Mouse (Mus musculus) stomach, postnatal 0 days (tissue): ENCODE results near the gene Dbh. TPM values are rescaled to one million over a fixed set of nuclear protein-coding genes. Genes with fewer than 3 reads are reported as not detected.

Experiments
- ATAC-seq: fragments of 200-750 bp; cut with Nextera tagmentation; 2 replicates; pipeline ENCODE4 v1.8.0; 2017; ENCODE audit not compliant: low FRiP score, low TSS enrichment
- DNase-seq: peaks from one replicate; pipeline ENCODE4 v3.0.0-alpha.2; 2016; ENCODE audit warnings: low spot score
- H3K27ac ChIP-seq: fragments of 300-500 bp; sonication (generic); replicated peaks from 2 replicates; pipeline ENCODE4 v1.5.1; 2014; ENCODE audit warnings: mild to moderate bottlenecking, control low read depth
- H3K27me3 ChIP-seq: fragments of 300-500 bp; sonication (generic); 2 replicates; pipeline ENCODE4 v1.6.1; 2014; ENCODE audit warnings: low read length; ENCODE audit not compliant: control insufficient read depth, insufficient read depth
- H3K36me3 ChIP-seq: fragments of 300-500 bp; sonication (generic); 2 replicates; pipeline ENCODE4 v1.6.1; 2014; ENCODE audit warnings: low read length, mixed read lengths; ENCODE audit not compliant: control insufficient read depth, insufficient read depth
- H3K4me1 ChIP-seq: fragments of 300-500 bp; sonication (generic); replicated peaks from 2 replicates; pipeline ENCODE4 v1.6.1; 2014; ENCODE audit warnings: antibody characterized with exemption; ENCODE audit not compliant: control insufficient read depth, insufficient read depth
- H3K4me2 ChIP-seq: fragments of 300-500 bp; sonication (generic); replicated peaks from 2 replicates; pipeline ENCODE4 v1.6.1; 2014; ENCODE audit warnings: low read depth, mild to moderate bottlenecking, control low read depth, moderate library complexity
- H3K4me3 ChIP-seq: fragments of 300-500 bp; sonication (generic); 2 replicates; pipeline ENCODE4 v1.5.1; 2014; ENCODE audit warnings: low read depth, low read length, control low read depth
- H3K9ac ChIP-seq: fragments of 300-500 bp; sonication (generic); 2 replicates; pipeline ENCODE4 v1.6.1; 2014; ENCODE audit warnings: mild to moderate bottlenecking, low read length, control low read depth, mixed read lengths
- H3K9me3 ChIP-seq: fragments of 300-500 bp; sonication (generic); 2 replicates; pipeline ENCODE4 v1.6.1; 2016; ENCODE audit warnings: low read length; ENCODE audit not compliant: control insufficient read depth
- CTCF ChIP-seq: IDR thresholded peaks from 2 replicates; pipeline ENCODE4 v1.5.1; 2016; ENCODE audit warnings: antibody characterized with exemption, low read depth, mild to moderate bottlenecking, moderate library complexity
- EP300 ChIP-seq: optimal IDR thresholded peaks from 2 replicates; pipeline ENCODE3; 2016; ENCODE audit warnings: antibody characterized with exemption
- WGBS: fragments of 180-500 bp; shearing (Covaris S2); extraction: QIAGEN DNeasy Blood & Tissue Kit; methylation state at CpG from one replicate; pipeline ENCODE4 v1.1.7; 2014; 5-methylcytosine and 5-hydroxymethylcytosine counted together
- polyA plus RNA-seq: library from polyadenylated mRNA; unstranded; fragments of >200 nt; fragmentation: Nextera tagmentation; extraction: Ambion mirVana; gene quantifications from 2 replicates; pipeline ENCODE4 v1.2.1, GENCODE M21; 2015

Dbh gene
- polyA plus RNA-seq, 1 experiment from 2014 or later: 0.13 TPM

DNA sequence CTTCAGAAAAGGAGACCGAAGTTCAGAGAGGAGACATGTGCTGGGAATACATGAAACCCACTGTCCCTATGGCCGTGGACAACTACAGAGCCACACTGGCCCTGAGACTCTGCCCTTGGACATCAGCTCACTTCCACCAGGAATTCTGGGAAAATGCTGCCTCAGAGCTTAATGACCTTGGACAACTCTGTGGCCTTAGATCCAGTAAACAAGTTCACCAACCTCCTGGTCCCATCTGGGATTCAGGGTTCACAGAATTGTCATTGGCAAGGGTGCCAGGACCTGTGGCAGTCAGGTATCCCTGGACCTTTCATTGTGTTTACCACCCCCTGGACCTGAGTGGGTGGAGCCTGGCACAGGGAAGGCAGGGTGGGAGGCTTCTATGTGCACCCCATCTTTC is 50.5 kb downstream of the Dbh start:
- Histone ChIP-seq H3K4me2 (no peak overlapping the region), H3K9me3 (no peaks in the 10 kb centered on the region), H3K4me1 (no peaks in the 10 kb centered on the region), H3K27me3 (no peaks in the 10 kb centered on the region), H3K4me3 (no peak overlapping the region), H3K36me3 (peaks cover 3% of the 10 kb centered on the region; the same call in 1 of the 2 replicates), H3K27ac (no peak overlapping the region), H3K9ac (no peak overlapping the region)
- DNase-seq (no peak), ATAC-seq (no peak)
- 82% methylated on average over 2 of the region's 2 CpGs for WGBS
- TF ChIP-seq CTCF (no peak), EP300 (no peak)

DNA sequence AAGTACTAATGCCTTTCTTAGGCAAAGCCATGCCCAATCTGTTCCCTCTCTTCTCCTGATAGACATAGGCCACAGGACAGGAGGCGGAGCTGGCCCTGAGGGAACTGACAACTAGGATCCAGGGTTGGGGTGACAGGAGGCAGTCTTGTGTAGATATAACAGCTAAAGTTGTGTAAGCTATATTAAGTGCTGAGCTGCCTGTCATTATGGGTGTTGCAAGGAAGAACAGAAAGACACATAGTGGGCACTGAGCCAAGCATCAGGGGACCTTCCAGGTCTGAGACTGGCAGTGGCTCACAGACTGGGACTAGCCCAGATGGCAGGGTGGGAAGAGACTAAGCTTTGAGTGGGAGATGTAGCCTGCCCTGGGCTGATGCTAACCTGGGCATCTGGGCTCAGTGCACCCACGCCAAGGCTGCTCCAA is 53.1 kb downstream of the Dbh start:
- H3K27ac ChIP-seq: no peak overlapping the region
- peaks cover 3% of the 10 kb centered on the region; the same call in 1 of the 2 replicates for H3K36me3 ChIP-seq
- H3K4me2 ChIP-seq: no peak overlapping the region
- no peak for DNase-seq
- H3K27me3 ChIP-seq: no peaks in the 10 kb centered on the region
- no peak for TF ChIP-seq EP300
- TF ChIP-seq CTCF: no peak
- ATAC-seq: no peak
- WGBS: 66% methylated on average over 2 of the region's 2 CpGs
- H3K4me3 ChIP-seq: no peak overlapping the region
- H3K9ac ChIP-seq: no peak overlapping the region
- H3K9me3 ChIP-seq: no peaks in the 10 kb centered on the region
- H3K4me1 ChIP-seq: no peaks in the 10 kb centered on the region

DNA sequence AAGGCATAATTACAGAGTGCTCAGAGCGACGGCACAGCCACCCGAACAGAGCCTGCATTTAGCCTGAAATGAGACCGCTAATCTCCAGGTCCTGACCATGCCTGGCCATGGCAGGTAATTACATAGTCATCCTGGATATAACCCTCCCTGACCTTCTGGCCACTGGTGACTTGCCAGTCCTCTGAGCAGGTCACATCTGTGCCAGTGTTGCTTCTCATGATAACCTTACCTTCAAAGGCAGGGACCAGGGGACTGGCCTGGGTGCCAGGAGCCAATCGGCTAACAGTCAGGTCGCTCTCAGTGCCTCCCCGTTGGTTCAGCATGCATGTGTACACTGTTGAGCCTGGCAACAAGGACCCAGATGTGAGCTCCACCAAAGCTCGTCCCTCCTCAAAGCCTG is 53.5 kb downstream of the Dbh start:
- no peak for TF ChIP-seq CTCF
- no peak for TF ChIP-seq EP300
- no peak overlapping the region for H3K4me3 ChIP-seq
- H3K4me1 ChIP-seq: no peaks in the 10 kb centered on the region
- DNase-seq (no peak), ATAC-seq (0 out of 2 replicates have a peak, but pooled peaks have one; percentile 18)
- no peak overlapping the region for H3K4me2 ChIP-seq
- H3K9ac ChIP-seq: no peak overlapping the region
- no peaks in the 10 kb centered on the region for H3K9me3 ChIP-seq
- no peaks in the 10 kb centered on the region for H3K27me3 ChIP-seq
- no peak overlapping the region for H3K27ac ChIP-seq
- 87% methylated on average over 8 of the region's 8 CpGs for WGBS
- H3K36me3 ChIP-seq: peaks cover 3% of the 10 kb centered on the region; the same call in 1 of the 2 replicates

DNA sequence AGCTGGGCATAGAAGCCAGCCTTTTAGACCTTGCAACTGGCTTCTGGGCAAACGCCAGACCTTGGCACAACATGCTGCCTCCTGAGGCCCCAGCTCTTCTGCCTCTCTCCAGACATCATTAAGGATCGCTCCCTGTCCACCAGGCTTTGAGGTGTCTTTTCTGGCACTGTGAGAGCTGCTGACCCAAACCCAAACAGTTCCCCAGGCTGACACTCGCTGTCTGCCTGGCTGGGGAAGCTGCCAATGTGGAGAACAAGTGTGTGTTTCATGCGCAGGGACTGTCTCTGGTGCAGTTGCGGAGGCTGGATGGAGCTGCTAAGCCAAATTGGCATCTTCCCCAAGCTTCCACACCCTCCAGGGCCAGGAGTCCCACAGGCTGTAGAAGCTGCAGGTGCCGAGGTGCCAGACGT is 58.0 kb downstream of the Dbh start:
- TF ChIP-seq EP300 (no peak), CTCF (no peak)
- DNase-seq (no peak), ATAC-seq (no peak)
- no peak overlapping the region for H3K4me2 ChIP-seq
- H3K9ac ChIP-seq: no peak overlapping the region
- WGBS: 73% methylated on average over 7 of the region's 7 CpGs
- no peak overlapping the region for H3K27ac ChIP-seq
- H3K9me3 ChIP-seq: no peaks in the 10 kb centered on the region
- no peaks in the 10 kb centered on the region for H3K36me3 ChIP-seq
- no peaks in the 10 kb centered on the region for H3K4me1 ChIP-seq
- H3K4me3 ChIP-seq: no peak overlapping the region
- H3K27me3 ChIP-seq: no peaks in the 10 kb centered on the region

GRCm38 (mm10) chr2:27226572-27226971 is 61.5 kb downstream of the Dbh start:
- H3K9ac ChIP-seq: no peak overlapping the region
- ATAC-seq (no peak), DNase-seq (no peak)
- no peaks in the 10 kb centered on the region for H3K9me3 ChIP-seq
- no peak overlapping the region for H3K27ac ChIP-seq
- no peak overlapping the region for H3K4me2 ChIP-seq
- WGBS: 53% methylated on average over 7 of the region's 7 CpGs
- no peaks in the 10 kb centered on the region for H3K4me1 ChIP-seq
- TF ChIP-seq CTCF (no peak), EP300 (no peak)
- no peak overlapping the region for H3K4me3 ChIP-seq
- no peaks in the 10 kb centered on the region for H3K36me3 ChIP-seq
- H3K27me3 ChIP-seq: no peaks in the 10 kb centered on the region

- 82% methylated on average over 5 of the region's 5 CpGs for WGBS
- no peak for ATAC-seq
- H3K4me3 ChIP-seq: no peak overlapping the region
- H3K9ac ChIP-seq: no peak overlapping the region
- no peaks in the 10 kb centered on the region for H3K9me3 ChIP-seq
- H3K36me3 ChIP-seq: no peaks in the 10 kb centered on the region
- no peaks in the 10 kb centered on the region; the same call in 1 of the 2 replicates for H3K4me1 ChIP-seq
- H3K4me2 ChIP-seq: no peak overlapping the region
- 0 out of 2 replicates have a peak, but pooled peaks have one; percentile 15 for TF ChIP-seq CTCF
- no peak for TF ChIP-seq EP300
- H3K27me3 ChIP-seq: no peaks in the 10 kb centered on the region
- no peak overlapping the region for H3K27ac ChIP-seq
- DNase-seq: no peak
Observed at GRCm38 (mm10) chr2:27228809-27229480, 63.9 kb downstream of the Dbh start.
